Mouse (Mus musculus) left cerebral cortex, postnatal 14 days (tissue): ENCODE results near the gene Ints5. TPM values are rescaled to one million over a fixed set of nuclear protein-coding genes. Genes with fewer than 3 reads are reported as not detected.
"Not testable (repeated sequence)": the region's sequence is repeated elsewhere in the genome, so short reads cannot be mapped to it uniquely, and the experiment has no call there.

Source experiments
- DNase-seq, 2 experiments: peaks; one replicate each; pipeline ENCODE4 v3.0.0; 2021 to 2022; ENCODE audit warnings: low spot score in 2 of 2, mixed read lengths in 1 of 2
- intact Hi-C: fragments of 180-260 bp; cut with DNase I; formaldehyde crosslinking; loops from one replicate; pipeline ENCODE4 v1.15.1; 2025
- long read RNA-seq, 2 experiments: library from polyadenylated mRNA; stranded (forward); transcript quantifications; one replicate each; pipeline ENCODE4 v2.0.0; 2021
- total RNA-seq, 2 experiments: library from RNA; stranded (reverse); gene quantifications; 2 replicates each; pipeline ENCODE4 v1.2.3; 2021

Ints5 gene
- 10 to 100 TPM; 23.0 to 23.4 TPM for total RNA-seq
- long read RNA-seq, experiment 1, transcript Ints5-201 (2 exons, 3,274 nt) = major isoform, 8 of 17 reads
- long read RNA-seq, experiment 1, partial matches to known transcripts = 9 of 17 reads
- long read RNA-seq, experiment 1, other reads (novel, unspliced or antisense) = 0 of 17 reads
- long read RNA-seq, experiment 2, transcript Ints5-201 (2 exons, 3,274 nt) = major isoform, 5 of 10 reads
- long read RNA-seq, experiment 2, partial matches to known transcripts = 0 of 10 reads
- long read RNA-seq, experiment 2, other reads (novel, unspliced or antisense) = 5 of 10 reads

DNA sequence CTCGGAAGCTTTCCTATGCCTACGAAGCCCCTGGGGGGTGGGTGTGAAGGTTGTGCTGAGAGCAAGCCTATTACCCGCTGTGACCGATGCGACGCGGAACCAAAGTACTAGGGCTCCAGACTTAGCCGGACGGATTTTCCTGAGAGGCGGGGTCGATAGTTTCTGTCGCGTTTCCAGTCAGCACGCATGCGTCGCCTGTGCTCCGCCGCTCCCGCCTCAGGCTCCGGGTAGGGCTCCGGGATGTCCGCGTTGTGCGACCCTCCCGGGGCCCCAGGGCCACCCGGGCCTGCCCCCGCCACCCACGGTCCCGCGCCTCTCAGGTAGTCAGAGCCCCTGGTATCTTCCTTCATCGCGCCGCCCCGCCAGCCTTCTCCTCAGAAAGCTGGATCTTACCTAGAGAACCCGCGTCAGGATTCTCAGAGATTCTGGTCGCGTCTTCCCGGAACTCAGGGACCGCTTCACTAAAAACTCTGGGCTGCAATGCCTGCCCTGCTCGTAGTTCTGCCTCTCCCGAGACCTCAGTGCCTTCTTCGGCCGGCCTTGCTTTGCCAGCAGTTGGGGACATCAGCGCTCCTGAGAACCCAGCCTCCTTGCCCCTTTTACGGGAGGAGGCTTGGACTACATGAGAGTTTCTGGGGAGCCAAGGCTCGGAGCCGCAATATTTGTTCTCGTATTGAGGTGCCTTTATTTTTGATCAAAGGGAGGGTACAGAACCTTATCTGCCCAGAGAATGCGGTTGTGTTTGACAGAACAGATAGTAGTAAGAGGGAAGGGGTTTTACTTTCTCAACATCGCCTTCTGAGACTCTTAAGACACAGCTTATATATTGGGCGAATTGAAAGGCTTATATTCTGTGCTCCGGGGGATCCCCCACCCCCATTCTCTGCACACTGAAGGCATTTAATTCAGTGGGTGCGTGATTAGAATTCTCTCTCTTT lies at the start of gene Ints5:
Ints5 (plus strand) TSS at position 177 of the 938 bp plus-strand sequence.
- DNase-seq = peak; percentile 74 to 87
- intact Hi-C loops = no loop called here

DNA sequence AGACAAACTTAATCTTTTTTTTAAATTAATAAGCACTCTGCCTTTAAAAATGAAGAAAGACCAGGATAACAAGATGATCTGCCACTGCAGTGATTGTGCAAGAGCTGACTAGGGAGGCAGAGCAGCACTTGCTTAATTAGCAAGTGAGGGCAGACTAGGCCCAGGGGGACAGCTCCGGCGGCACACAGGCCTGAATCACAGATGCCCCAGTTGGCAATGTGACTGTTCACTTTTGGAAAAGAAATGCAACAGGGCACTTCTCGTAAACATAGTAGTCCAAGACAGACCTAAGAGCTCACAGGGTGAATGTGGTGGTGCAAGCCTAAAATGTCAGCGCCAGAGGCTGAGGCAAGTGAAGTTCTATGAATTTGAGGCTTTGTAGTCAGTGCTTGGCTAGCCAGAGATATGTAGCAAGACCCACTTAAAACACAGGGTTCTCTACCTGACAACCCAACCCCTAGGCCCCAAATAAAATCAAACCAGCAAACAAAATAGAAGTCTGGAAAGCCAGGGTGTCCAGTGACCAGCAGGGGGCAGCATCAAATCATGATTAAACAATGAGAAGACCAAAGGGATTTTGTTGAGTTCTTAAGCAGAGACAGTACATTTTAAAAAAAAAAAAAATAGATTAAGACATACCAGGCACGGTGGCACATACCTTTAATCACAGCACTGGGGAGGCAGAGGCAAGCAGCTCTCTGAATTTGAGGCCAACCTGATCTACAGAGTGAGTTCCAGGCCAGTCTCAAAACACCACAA lies 48.3 kb upstream of the Ints5 start:
- intact Hi-C loops = loop anchor here (5.0 to 10.0 kb wide), 2 partner anchors 110 to 238 kb away; partner anchors contain the start of gene Tut1
- peak; percentile 86 to 87 for DNase-seq

DNA sequence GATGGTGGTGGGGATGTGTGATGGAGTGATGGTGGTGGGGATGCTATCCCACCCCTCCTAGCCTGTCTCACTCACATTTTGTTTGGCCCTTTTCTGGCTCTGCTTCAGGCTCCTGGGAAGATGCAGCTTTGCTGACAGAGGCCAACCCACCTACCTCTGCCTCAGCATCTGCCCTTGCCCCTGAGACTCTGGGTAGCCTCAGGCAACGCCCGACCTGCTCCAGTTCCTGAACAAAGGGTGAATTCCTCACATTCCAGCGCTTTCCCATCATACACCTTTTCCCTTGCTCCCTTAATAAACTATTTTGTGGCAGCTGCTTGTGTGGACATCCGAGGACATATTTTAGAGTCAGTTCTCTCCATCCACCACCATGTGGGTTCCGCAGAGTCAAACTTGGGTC lies 44.4 kb upstream of the Ints5 start:
- intact Hi-C loops = loop anchor here (10.0 kb wide), 1 partner anchor 106 kb away; the partner anchor contains the start of gene Tut1
- DNase-seq = no peak

DNA sequence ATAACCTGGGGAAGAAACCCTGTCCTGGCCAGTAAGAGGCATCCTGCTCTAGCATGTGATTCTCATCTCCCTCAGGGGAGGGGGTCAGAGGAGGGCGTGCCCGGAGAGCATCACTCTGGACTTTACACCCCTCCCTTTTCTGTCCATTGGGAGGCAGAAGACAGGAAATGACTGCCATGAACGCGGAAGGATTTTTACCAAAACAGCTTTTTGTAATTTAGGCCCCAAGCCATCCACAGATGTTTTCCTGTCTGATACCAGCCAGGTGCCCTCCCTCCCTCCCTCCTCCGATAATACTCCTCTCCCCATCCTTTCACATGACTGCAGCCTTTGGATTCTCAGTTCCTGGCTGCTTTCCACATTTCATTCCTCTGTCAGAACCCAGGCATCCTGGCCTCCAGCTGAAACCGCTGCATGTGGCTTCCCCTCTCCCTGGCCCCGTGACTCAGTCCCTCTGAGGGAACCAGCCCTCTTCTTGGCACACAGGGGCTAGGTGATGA lies 42.4 kb upstream of the Ints5 start, which contains the start of gene Lrrn4cl:
Lrrn4cl (plus strand) TSS at position 367 of the 500 bp plus-strand sequence.
- no peak for DNase-seq
- intact Hi-C loops = loop anchor here (5.0 to 10.0 kb wide), 2 partner anchors 37 to 264 kb away; partner anchors contain the start of genes 1810009A15Rik and Gm49416

DNA sequence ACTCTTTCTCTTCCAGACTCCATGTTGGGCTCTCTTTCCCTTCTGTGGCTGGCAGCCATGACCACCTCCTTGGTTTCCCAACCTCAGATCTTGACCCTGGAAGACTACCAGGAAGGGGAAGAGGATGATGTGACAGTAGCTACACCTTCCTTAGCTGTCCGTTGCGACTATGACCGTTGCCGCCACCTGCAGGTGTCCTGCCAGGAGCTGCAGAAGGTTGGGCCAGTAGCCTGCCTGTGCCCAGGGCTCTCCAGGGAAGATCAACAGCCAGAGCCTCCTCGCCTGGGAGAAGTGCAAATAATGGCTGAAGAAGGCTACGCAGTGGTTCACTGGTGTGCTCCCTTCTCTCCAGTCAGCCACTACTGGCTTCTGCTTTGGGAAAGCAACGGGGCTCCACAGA lies 41.2 kb upstream of the Ints5 start:
- intact Hi-C loops = loop anchor here (5.0 to 10.0 kb wide), 2 partner anchors 36 to 263 kb away; partner anchors contain the start of genes 1810009A15Rik and Gm49416
- no peak for DNase-seq

DNA sequence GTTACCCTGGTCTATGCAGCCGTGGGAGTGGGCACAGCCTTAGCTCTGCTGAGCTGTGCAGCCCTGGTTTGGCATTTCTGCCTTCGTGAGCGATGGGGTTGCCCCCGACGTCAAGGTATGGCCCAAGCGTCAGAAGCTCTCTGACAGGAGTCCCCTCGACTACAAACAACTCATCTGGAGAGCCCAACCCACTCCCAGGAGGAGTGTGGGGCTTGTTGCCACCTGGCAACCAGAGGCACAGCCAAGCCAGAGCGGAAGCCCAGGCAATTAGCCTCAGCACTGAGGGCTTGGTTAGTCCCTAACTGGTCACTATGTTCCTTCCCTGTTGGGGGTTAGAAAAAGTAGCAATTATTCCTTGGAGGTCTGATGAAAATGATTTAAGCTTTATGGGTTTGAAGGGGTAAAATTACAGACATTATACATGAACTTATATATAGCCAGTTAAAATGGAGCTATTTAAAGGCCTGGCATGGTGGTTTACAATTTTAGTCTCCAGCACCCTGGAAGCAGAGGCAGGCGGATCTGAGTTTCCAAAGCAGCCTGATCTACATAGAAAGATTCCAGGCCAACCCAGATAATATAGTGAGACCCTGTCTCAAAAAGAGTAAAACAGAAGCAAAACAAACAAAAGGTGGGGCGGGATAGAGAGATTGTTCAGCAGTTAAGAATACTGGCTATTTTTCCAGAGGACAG lies 40.4 kb upstream of the Ints5 start:
- intact Hi-C loops = loop anchor here (5.0 to 10.0 kb wide), 2 partner anchors 35 to 262 kb away; partner anchors contain the start of genes 1810009A15Rik and Gm49416
- no peak for DNase-seq

DNA sequence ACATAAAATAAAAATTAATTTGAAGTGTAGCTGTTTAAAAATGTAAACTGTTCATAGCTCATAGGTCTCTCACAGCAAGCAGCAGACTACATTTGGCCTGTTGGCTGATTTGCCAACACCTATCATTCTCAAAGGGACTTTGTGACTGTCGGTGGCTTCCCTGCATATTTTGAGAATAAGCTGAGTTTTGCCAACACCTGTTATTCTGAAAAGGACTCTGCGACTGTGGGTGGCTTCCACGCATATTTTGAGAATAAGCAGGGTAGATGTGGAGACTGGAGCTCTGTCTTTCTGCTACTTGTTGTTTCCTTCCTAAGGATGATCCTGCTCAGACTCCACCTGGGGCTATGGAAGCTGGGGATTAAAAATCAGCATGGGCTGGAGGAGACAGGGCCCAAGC lies 39.7 kb upstream of the Ints5 start:
- peak in 1 of 2 experiments; percentile 30 for DNase-seq
- intact Hi-C loops = loop anchor here (5.0 to 10.0 kb wide), 2 partner anchors 34 to 262 kb away; partner anchors contain the start of genes 1810009A15Rik and Gm49416

DNA sequence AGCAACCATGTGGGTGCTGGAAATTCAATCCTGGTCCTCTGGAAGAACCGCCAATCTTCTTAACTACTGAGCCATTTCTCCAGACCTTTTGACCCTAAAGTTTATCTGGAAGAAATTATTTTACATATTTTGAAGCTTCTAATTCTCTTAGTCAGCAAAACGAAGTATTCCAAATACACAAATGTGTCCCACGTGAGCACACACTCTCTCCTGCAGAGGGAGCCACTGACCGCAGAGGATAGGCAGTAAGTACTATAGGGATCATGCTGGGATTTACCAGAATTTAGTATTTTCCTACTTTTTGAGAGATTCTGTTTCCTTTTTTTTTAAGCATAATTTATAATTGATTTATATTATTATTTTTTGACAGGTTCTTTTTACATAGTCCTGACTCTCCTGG lies 35.1 kb upstream of the Ints5 start:
- intact Hi-C loops = loop anchor here (10.0 kb wide), 1 partner anchor 257 kb away; no protein-coding TSS in a partner anchor
- DNase-seq = peak in 1 of 2 experiments; percentile 36

DNA sequence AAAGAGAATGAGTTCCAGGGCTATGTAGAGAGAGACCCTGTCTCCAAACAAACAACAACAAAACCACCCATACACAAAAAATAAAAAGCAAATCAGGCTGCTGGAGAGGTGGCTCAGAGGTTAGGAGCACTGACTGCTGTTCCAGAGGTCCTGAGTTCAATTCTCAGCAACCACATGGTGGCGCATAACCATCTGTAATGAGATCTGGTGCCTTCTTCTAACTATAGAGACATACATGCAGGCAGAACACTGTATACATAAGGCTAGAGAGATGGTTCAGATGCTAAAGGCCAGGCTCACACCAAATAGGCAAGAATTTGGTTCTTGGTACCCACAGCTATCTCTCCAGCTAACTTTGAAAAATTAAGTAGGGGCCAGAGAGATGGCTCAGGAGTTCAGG lies 33.8 kb upstream of the Ints5 start:
- peak in 1 of 2 experiments; percentile 39 for DNase-seq
- intact Hi-C loops = loop anchor here (10.0 kb wide), 1 partner anchor 256 kb away; no protein-coding TSS in a partner anchor

DNA sequence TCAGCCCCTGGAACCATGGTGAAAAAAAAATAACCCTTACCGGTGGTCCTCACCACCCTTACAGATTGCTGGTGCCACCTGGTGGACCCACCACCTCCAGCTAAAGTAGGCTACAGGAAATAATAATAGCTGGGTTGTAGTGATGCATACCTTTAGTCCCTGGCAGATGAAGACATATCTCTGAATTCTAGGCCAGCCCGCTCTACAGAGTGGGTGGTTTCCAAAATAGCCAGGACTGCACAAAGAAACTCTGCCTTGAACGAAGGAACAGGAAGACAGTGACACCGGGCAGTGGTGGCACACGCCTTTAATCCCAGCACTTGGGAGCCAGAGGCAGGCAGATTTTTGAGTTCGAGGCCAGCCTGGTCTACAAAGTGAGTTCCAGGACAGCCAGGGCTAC lies 28.5 kb upstream of the Ints5 start:
- intact Hi-C loops = no loop called here
- no peak for DNase-seq

DNA sequence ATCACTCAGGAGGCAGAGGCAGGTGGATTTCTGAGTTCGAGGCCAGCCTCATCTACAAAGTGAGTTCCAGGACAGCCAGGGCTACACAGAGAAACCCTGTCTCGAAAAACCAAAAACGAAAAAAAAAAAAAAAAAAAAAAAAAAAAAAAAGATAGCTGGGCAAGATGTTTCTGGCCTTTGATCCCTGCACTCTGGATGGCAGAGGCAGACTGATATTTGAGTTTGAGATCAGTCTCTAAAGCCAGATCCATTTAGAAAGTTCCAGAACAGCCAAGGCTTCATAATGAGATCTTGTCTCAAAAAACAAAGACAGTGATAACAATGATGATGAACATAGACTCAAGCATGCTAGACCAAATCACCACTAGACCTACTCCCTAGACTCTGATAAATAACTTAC lies 22.4 kb upstream of the Ints5 start:
- DNase-seq, intact Hi-C loops: not testable (repeated sequence)

DNA sequence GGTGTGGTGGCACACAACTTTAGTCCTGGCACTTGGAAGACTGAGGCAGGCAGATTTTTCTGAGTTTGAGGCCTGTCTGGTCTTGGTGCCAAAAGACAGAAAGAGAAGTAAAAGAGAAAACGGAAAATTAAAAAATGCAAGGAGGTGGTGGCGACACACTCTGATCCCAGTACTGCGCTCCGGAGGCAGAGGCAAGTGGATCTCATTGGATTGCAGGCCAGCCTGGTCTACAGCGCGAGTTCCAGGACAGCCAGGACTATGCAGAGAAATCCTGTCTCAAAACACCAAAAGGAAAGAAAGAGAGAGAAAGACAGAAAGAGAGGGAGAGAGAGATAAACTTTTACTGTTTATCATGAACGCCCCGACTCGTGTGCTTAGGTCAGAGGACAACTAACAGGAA lies 22.0 kb upstream of the Ints5 start:
- intact Hi-C loops = no loop called here
- no peak for DNase-seq

DNA sequence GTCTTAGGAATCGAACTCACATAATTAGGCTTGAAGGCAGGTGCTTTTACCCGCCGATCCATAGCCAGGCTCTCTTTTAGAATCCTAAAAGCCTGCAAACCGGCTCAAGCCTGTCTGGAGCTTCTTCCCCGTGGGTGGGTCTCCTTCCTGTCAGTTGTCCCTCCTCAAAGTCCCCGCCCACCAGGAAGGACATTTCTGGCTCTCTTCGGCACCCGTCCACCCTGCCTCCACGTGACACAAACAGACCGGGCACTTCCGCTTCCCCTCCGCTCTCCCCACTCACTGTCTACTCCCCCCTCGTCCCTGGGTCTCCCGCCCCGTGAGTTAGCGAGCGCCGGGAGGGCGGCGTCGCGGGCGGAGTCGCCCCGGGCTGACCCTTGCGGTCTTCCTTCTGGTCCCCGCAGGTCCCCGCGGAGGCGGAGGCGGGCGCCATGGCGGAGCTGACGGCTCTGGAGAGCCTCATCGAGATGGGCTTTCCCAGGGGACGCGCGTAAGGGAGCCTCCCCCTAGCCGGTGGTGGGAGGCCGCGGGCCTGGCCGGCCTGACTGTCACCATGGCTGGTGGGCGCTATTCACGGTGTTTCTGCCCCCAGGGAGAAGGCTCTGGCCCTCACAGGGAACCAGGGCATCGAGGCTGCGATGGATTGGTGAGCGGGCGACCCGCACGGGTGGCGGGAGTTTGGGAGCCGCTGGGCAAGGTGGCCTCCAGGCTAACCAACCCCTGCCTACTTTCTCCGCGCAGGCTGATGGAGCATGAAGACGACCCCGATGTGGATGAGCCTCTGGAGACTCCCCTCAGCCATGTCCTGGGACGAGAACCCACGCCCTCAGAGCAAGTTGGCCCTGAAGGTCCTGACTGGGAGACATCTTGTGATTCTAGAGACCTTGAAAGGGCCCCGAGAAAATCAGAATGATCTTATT lies 21.3 kb upstream of the Ints5 start, which contains the start of gene Ubxn1:
Ubxn1 (plus strand) TSS at position 230 of the 920 bp plus-strand sequence.
- intact Hi-C loops = no loop called here
- DNase-seq = peak; percentile 97 to 99

DNA sequence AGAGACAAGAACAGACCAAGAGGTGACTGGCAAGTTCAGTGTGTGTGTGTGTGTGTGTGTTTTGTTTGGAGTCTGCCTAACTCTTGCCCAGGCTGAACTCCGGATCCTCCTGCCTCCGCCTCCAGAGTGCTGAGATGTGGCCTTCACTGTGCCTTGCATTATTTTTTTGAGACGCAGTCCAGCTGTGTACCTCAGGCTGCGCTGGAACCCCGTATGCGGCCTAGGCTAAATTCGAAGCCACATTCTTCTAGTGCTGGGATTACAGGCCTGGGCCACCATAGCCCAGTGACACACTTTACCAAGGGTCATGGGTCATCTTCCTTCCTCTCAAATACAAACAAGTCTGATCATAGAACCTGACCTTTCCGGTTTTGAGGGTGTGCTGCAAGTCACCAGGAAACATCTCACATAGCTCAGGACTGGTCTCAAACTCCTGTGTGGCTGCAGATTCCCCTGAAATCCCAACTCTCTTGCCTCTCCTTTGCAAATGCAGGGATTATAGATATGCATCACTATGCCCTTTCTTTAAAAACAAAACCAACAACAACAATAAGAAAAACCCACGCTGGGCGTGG lies 20.5 kb upstream of the Ints5 start:
- intact Hi-C loops = no loop called here

DNA sequence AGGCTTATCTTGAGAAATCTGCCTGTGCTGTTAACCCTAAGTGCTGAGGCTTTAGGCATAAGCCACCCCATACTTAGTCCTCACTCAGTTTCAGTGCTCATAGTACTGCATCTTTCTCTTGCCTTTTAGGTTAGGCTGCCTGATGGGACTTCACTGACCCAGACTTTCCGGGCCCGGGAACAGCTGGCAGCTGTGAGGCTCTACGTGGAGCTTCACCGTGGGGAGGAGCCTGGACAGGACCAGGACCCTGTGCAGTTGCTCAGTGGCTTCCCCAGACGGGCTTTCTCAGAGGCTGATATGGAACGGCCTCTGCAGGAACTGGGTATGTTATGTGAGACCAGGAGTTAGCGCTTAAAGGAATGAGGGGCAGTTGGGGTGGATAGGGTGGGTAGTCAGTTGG lies 17.8 kb upstream of the Ints5 start:
- intact Hi-C loops = no loop called here
- DNase-seq = no peak

More for the DNA sequence above, 20.5 kb upstream of the Ints5 start:
- DNase-seq = no peak

DNA sequence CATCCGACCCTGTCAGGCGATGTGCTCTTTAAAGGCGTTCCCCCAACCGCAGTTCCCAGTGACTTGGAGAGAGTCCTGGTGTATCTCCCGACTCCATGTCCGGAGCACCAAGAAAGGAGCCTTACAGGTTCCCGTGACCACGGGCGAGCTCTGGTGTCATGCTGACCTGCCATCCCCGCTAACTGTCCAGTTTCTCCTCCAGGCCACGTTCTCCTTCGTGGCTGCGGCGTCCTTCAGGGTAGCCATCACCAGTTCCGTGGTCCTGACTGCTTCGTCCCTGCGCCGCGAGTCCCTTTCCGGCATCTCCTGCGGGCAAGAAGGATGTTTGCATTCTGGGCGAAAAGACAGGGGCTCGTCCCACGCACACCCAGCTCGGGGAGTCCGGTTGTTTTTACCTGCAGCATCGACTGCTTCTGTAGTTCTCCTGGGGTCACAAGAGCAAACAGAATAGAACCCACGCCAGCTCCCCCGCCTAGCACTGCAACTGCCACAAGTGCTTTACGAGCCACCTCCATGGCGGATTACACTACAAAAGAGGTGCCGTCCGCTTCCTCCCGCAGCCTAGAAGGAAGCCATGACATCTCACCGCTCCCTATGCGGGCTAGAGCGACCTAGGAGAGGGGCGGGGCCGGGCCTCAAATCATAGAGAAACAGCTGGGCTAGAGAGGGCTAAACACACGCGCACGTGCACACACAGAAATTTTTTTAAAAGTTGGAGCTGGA lies 12.3 kb upstream of the Ints5 start, which contains the start of gene Uqcc3:
Uqcc3 (minus strand) TSS at position 613 of the 723 bp plus-strand sequence.
- intact Hi-C loops = no loop called here
- peak; percentile 87 to 91 for DNase-seq
